Mouse (Mus musculus) hindbrain, embryonic 14.5 days (tissue): ENCODE measurements around the gene Rsph6a. TPM values are rescaled to one million over a fixed set of nuclear protein-coding genes. Genes with fewer than 3 reads are reported as not detected.

Source experiments
- ATAC-seq: fragments of 200-750 bp; cut with Nextera tagmentation; 2 replicates; pipeline ENCODE4 v1.8.0; 2017; ENCODE audit warnings: moderate number of reproducible peaks, mild to moderate bottlenecking, moderate TSS enrichment, moderate library complexity; ENCODE audit not compliant: low FRiP score
- DNase-seq: peaks from one replicate; pipeline ENCODE4 v3.0.0-alpha.2; 2015; ENCODE audit warnings: low spot score
- H3K27ac ChIP-seq: fragments of 300-500 bp; sonication (generic); 2 replicates; pipeline ENCODE4 v1.5.1; 2014; ENCODE audit warnings: mild to moderate bottlenecking, moderate library complexity
- H3K27me3 ChIP-seq: fragments of 300-500 bp; sonication (generic); 2 replicates; pipeline ENCODE4 v1.6.1; 2014; ENCODE audit warnings: mild to moderate bottlenecking, low read length, mixed read lengths; ENCODE audit not compliant: control insufficient read depth, insufficient read depth
- H3K36me3 ChIP-seq: fragments of 300-500 bp; sonication (generic); replicated peaks from 2 replicates; pipeline ENCODE4 v1.6.1; 2014; ENCODE audit not compliant: control insufficient read depth, insufficient read depth
- H3K4me1 ChIP-seq: fragments of 300-500 bp; sonication (generic); replicated peaks from 2 replicates; pipeline ENCODE4 v1.6.1; 2014; ENCODE audit warnings: antibody characterized with exemption, low read length, mixed read lengths; ENCODE audit not compliant: control insufficient read depth, insufficient read depth
- H3K4me2 ChIP-seq: fragments of 300-500 bp; sonication (generic); replicated peaks from 2 replicates; pipeline ENCODE4 v1.6.1; 2014; ENCODE audit warnings: mild to moderate bottlenecking, moderate library complexity
- H3K4me3 ChIP-seq: fragments of 300-500 bp; sonication (generic); replicated peaks from 2 replicates; pipeline ENCODE4 v1.5.1; 2014; ENCODE audit warnings: mild to moderate bottlenecking, low read length
- H3K9ac ChIP-seq: fragments of 300-500 bp; sonication (generic); 2 replicates; pipeline ENCODE4 v1.6.1; 2014
- H3K9me3 ChIP-seq: fragments of 300-500 bp; sonication (generic); 2 replicates; pipeline ENCODE4 v1.6.1; 2016; ENCODE audit warnings: low read length; ENCODE audit not compliant: control insufficient read depth
- WGBS: fragments of 180-500 bp; shearing (Covaris S2); extraction: QIAGEN DNeasy Blood & Tissue Kit; methylation state at CpG from one replicate; pipeline ENCODE4 v1.1.7; 2014; 5-methylcytosine and 5-hydroxymethylcytosine counted together
- polyA plus RNA-seq: library from polyadenylated mRNA; unstranded; fragments of >200 nt; fragmentation: Nextera tagmentation; extraction: Ambion mirVana; gene quantifications from 2 replicates; pipeline ENCODE4 v1.2.1, GENCODE M21; 2014

The Rsph6a gene
- polyA plus RNA-seq, 1 experiment from 2014 or later: 0.43 TPM

DNA sequence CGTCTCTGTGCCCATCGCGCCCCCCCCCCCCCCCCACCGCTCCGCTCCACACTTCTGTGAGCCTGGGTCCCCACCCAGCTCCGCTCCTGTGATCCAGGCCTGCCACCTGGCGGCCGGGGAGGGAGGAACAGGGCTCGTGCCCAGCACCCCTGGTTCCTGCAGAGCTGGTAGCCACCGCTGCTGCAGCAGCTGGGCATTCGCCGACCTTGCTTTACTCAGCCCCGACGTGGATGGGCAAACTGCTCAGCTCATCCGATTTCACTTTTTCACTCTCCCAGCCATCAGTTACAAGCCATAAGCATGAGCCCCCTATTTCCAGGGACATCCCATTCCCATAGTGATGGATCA lies 38.7 kb downstream of the Rsph6a start:
- peaks cover 30% of the 10 kb centered on the region for H3K27me3 ChIP-seq
- peak overlapping the region; percentile 16; the same call in 1 of the 2 replicates for H3K9ac ChIP-seq
- WGBS: 3% methylated on average over 15 of the region's 15 CpGs
- H3K36me3 ChIP-seq: peaks cover 40% of the 10 kb centered on the region
- no peaks in the 10 kb centered on the region for H3K9me3 ChIP-seq
- peak overlapping the region; percentile 52 for H3K4me3 ChIP-seq
- no peak overlapping the region for H3K27ac ChIP-seq
- peak; percentile 52 for DNase-seq
- peaks cover 28% of the 10 kb centered on the region; the same call in 1 of the 2 replicates for H3K4me1 ChIP-seq
- ATAC-seq: 0 out of 2 replicates have a peak, but pooled peaks have one; percentile 15
- H3K4me2 ChIP-seq: peak overlapping the region; percentile 94

GRCm38 (mm10) chr7:19093537-19094385 lies 39.3 kb downstream of the Rsph6a start:
- WGBS: under 1% methylated on average over 45 of the region's 45 CpGs

DNA sequence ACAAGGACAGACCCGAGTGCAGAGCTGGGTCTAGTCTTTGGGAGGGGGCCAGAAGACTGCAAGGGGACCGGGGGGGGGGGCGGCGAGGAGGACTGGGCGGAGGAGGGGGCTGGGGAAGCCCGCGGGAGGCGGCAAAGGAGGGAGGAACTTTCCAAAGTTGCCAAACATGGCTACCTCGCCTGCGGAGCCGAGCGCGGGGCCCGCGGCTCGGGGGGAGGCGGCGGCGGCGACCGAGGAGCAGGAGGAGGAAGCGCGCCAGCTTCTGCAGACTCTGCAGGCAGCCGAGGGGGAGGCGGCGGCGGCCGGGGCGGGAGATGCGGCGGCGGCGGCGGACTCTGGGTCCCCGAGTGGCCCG lies 40.0 kb downstream of the Rsph6a start, which contains the start of gene Six5:
Six5 (plus strand) TSS at position 124 of the 355 bp plus-strand sequence.
- Histone ChIP-seq H3K27ac (peak within 1 kb of the TSS; percentile 70), H3K27me3 (peaks cover 30% of the 10 kb centered on the region), H3K4me2 (peak within 1 kb of the TSS; percentile 94), H3K9me3 (no peaks in the 10 kb centered on the region), H3K36me3 (peaks cover 29% of the 10 kb centered on the region), H3K9ac (peak within 1 kb of the TSS; percentile 63), H3K4me1 (peaks cover 28% of the 10 kb centered on the region; the same call in 1 of the 2 replicates), H3K4me3 (peak within 1 kb of the TSS; percentile 52)
- DNase-seq: no peak
- ATAC-seq: no peak
- 2% methylated on average over 27 of the region's 36 CpGs for WGBS

More at GRCm38 (mm10) chr7:19093537-19094385, 39.3 kb downstream of the Rsph6a start:
- H3K4me3 ChIP-seq: peak overlapping the region; percentile 52
- H3K4me2 ChIP-seq: peak overlapping the region; percentile 94
- peaks cover 28% of the 10 kb centered on the region; the same call in 1 of the 2 replicates for H3K4me1 ChIP-seq
- H3K9ac ChIP-seq: peak overlapping the region; percentile 63; the same call in 1 of the 2 replicates
- H3K9me3 ChIP-seq: no peaks in the 10 kb centered on the region
- H3K27ac ChIP-seq: peak overlapping the region; percentile 70
- ATAC-seq: peak; percentile 72
- DNase-seq: peak; percentile 91
- H3K36me3 ChIP-seq: peaks cover 34% of the 10 kb centered on the region
- H3K27me3 ChIP-seq: peaks cover 30% of the 10 kb centered on the region

DNA sequence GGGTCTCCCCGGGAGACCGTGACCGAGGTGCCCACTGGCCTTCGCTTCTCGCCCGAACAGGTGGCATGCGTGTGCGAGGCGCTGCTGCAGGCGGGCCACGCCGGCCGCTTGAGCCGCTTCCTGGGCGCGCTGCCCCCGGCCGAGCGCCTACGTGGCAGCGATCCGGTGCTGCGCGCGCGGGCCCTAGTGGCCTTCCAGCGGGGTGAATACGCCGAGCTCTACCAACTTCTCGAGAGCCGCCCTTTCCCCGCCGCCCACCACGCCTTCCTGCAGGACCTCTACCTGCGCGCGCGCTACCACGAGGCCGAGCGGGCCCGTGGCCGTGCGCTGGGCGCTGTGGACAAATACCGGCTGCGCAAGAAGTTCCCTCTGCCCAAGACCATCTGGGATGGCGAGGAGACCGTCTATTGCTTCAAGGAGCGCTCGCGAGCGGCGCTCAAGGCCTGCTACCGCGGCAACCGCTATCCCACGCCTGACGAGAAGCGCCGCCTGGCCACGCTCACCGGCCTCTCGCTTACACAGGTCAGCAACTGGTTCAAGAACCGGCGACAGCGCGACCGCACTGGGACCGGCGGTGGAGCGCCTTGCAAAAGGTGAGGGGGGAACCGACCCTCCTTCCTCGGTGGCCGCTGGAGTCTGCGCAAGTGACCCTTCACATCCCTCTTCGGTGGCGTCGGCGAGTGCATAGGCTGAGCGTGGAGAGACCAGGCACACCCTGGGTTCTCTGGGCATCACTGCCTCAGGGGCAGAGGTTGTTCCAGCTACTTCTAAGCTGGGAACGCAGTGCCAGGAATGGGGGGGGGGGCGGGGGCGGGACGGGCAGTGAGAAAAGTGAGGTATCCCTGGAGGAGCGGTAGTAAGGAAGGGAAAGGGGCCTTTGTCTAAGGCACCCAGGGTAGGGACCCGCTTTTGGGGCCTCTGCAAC lies 40.6 kb downstream of the Rsph6a start:
- Histone ChIP-seq H3K9me3 (no peaks in the 10 kb centered on the region), H3K4me2 (peak overlapping the region; percentile 94), H3K36me3 (peaks cover 23% of the 10 kb centered on the region), H3K9ac (peak overlapping the region; percentile 63), H3K27me3 (peaks cover 30% of the 10 kb centered on the region), H3K4me3 (peak overlapping the region; percentile 52), H3K4me1 (peaks cover 28% of the 10 kb centered on the region; the same call in 1 of the 2 replicates), H3K27ac (peak overlapping the region; percentile 70)
- peak; percentile 1; the same call in 1 of the 2 replicates for ATAC-seq
- under 1% methylated on average over 86 of the region's 87 CpGs for WGBS
- DNase-seq: no peak

DNA sequence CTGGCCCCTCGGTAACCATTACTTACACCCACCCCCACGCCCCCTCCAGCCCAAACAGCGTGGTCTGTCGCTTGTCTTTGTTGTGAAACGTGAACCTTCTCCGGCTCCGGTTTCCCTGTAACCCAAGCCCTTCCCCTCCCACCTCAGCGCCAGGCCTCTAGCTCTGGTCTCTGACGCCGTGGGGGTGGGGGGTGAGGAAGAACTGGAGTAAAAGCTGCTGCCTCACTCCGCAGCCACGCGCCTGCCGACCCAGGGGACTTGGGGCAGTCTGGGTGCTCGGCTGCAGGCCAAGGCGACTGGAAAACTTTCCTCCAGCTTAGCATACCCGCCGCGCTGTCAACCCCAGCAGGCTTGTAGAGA lies 41.2 kb downstream of the Rsph6a start:
- ATAC-seq (no peak), DNase-seq (no peak)
- Histone ChIP-seq H3K36me3 (peaks cover 17% of the 10 kb centered on the region), H3K9me3 (no peaks in the 10 kb centered on the region), H3K9ac (peak overlapping the region; percentile 63), H3K4me2 (peak overlapping the region; percentile 94), H3K27me3 (peaks cover 30% of the 10 kb centered on the region), H3K27ac (no peak overlapping the region), H3K4me1 (peaks cover 28% of the 10 kb centered on the region; the same call in 1 of the 2 replicates), H3K4me3 (peak overlapping the region; percentile 52)
- WGBS: under 1% methylated on average over 19 of the region's 19 CpGs

DNA sequence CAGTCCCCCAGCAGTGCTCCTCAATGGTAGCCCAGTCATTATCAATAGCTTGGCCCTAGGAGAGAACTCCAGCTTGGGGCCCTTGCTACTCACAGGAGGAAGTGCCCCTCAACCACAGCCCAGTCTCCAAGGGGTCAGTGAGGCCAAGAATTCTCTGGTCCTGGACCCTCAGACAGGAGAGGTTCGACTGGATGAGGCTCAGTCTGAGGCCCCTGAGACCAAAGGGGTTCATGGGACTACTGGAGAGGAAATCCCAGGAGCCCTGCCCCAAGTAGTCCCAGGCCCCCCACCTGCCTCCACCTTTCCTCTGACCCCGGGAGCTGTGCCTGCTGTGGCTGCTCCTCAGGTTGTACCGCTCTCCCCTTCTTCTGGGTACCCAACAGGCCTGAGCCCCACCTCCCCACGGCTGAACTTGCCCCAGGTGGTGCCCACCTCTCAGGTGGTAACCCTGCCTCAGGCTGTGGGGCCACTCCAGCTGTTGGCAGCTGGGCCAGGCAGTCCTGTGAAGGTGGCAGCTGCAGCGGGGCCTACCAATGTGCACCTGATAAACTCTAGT lies 42.0 kb downstream of the Rsph6a start:
- Histone ChIP-seq H3K27me3 (peaks cover 22% of the 10 kb centered on the region), H3K27ac (no peak overlapping the region), H3K9ac (0 out of 2 replicates have a peak overlapping the region, but pooled peaks have one; percentile 63), H3K4me3 (peak overlapping the region; percentile 52), H3K9me3 (no peaks in the 10 kb centered on the region), H3K4me1 (peaks cover 28% of the 10 kb centered on the region; the same call in 1 of the 2 replicates), H3K4me2 (peak overlapping the region; percentile 94), H3K36me3 (peaks cover 10% of the 10 kb centered on the region; the same call in 1 of the 2 replicates)
- ATAC-seq (no peak), DNase-seq (no peak)
- WGBS: 46% methylated on average over 5 of the region's 5 CpGs

DNA sequence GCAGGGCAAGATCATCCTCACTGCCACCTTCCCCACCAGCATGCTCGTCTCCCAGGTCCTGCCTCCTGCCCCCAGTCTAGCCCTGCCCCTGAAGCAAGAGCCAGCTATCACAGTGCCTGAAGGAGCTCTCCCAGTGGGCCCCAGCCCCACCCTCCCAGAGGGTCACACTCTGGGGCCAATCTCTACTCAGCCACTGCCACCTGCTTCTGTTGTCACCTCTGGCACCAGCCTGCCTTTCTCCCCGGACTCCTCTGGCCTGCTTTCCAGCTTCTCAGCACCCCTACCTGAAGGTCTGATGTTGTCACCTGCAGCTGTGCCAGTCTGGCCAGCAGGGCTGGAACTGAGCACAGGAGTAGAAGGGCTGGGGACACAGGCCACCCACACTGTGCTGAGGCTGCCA lies 42.7 kb downstream of the Rsph6a start:
- Histone ChIP-seq H3K4me1 (peaks cover 24% of the 10 kb centered on the region; the same call in 1 of the 2 replicates), H3K4me2 (0 out of 2 replicates have a peak overlapping the region, but pooled peaks have one; percentile 0), H3K4me3 (no peak overlapping the region), H3K27ac (no peak overlapping the region), H3K36me3 (0 out of 2 replicates have a peak, but pooled peaks cover 4% of the 10 kb centered on the region), H3K27me3 (peaks cover 19% of the 10 kb centered on the region), H3K9me3 (no peaks in the 10 kb centered on the region), H3K9ac (no peak overlapping the region)
- no peak for DNase-seq
- no peak for ATAC-seq
- WGBS: 65% methylated on average over 2 of the region's 2 CpGs

GRCm38 (mm10) chr7:19097863-19098262 lies 43.4 kb downstream of the Rsph6a start:
- no peak overlapping the region for H3K4me2 ChIP-seq
- no peaks in the 10 kb centered on the region for H3K9me3 ChIP-seq

More at GRCm38 (mm10) chr7:19097863-19098262, 43.4 kb downstream of the Rsph6a start:
- Histone ChIP-seq H3K4me1 (peaks cover 20% of the 10 kb centered on the region; the same call in 1 of the 2 replicates), H3K27ac (no peak overlapping the region), H3K27me3 (peaks cover 13% of the 10 kb centered on the region; the same call in 1 of the 2 replicates), H3K9ac (no peak overlapping the region), H3K36me3 (no peaks in the 10 kb centered on the region), H3K4me3 (no peak overlapping the region)
- DNase-seq: no peak
- no peak for ATAC-seq
